Mouse (Mus musculus) frontal cortex, adult 2 months (tissue): ENCODE results near the gene Ppm1h. TPM values are rescaled to one million over a fixed set of nuclear protein-coding genes. Genes with fewer than 3 reads are reported as not detected.
A peak's percentile ranks its signal among the peaks of the same experiment; 100 is the strongest.

Source experiments
- DNase-seq, 2 experiments: peaks; one replicate each; pipeline ENCODE4 v3.0.0; 2022; ENCODE audit warnings: low spot score in 1 of 2; ENCODE audit errors: extremely low spot score in 1 of 2
- polyA plus RNA-seq: library from polyadenylated mRNA; depleted of rRNA; stranded (reverse); fragments of >200 nt; gene quantifications from 2 replicates; pipeline ENCODE4 v1.2.3, GENCODE M21; 2012

Gene Ppm1h
- polyA plus RNA-seq, 1 experiment, result 29.9 TPM

- no peak for DNase-seq
Observed at GRCm38 (mm10) chr10:122764653-122765052, 86.1 kb downstream of the Ppm1h start.

GRCm38 (mm10) chr10:122765521-122765920 is 87.0 kb downstream of the Ppm1h start:
- DNase-seq, result no peak

- no peak for DNase-seq
Observed at GRCm38 (mm10) chr10:122765992-122766391, 87.4 kb downstream of the Ppm1h start.

GRCm38 (mm10) chr10:122768204-122768892 is 89.8 kb downstream of the Ppm1h start:
- DNase-seq, result no peak

- DNase-seq, result no peak
Observed at GRCm38 (mm10) chr10:122768893-122769341, 90.4 kb downstream of the Ppm1h start.

GRCm38 (mm10) chr10:122770337-122770736 is 91.8 kb downstream of the Ppm1h start:
- no peak for DNase-seq

- DNase-seq, result no peak
Observed at GRCm38 (mm10) chr10:122770987-122771386, 92.4 kb downstream of the Ppm1h start.

GRCm38 (mm10) chr10:122774169-122774568 is 95.6 kb downstream of the Ppm1h start:
- DNase-seq, result no peak

- no peak for DNase-seq
Observed at GRCm38 (mm10) chr10:122777436-122777835, 98.9 kb downstream of the Ppm1h start.

- DNase-seq, result no peak
Observed at GRCm38 (mm10) chr10:122777939-122778655, 99.5 kb downstream of the Ppm1h start.

- DNase-seq, result no peak
Observed at GRCm38 (mm10) chr10:122779351-122779750, 100.8 kb downstream of the Ppm1h start.

GRCm38 (mm10) chr10:122782755-122783154 is 104.2 kb downstream of the Ppm1h start:
- DNase-seq, result no peak

- DNase-seq, result no peak
Observed at GRCm38 (mm10) chr10:122789648-122790170, 111.1 kb downstream of the Ppm1h start.

GRCm38 (mm10) chr10:122792021-122792966 is 113.7 kb downstream of the Ppm1h start:
- no peak for DNase-seq

- no peak for DNase-seq
Observed at GRCm38 (mm10) chr10:122793193-122793592, 114.6 kb downstream of the Ppm1h start.

GRCm38 (mm10) chr10:122794187-122794850 is 115.8 kb downstream of the Ppm1h start:
- DNase-seq, result peak; percentile 38 to 73

- DNase-seq, result no peak
Observed at GRCm38 (mm10) chr10:122797955-122798354, 119.4 kb downstream of the Ppm1h start.

GRCm38 (mm10) chr10:122800003-122800731 is 121.6 kb downstream of the Ppm1h start:
- DNase-seq, result no peak

- DNase-seq, result no peak
Observed at GRCm38 (mm10) chr10:122800732-122801110, 122.2 kb downstream of the Ppm1h start.
